Mouse (Mus musculus): ENCODE measurements around the gene Eps8.

The Eps8 gene

DNA sequence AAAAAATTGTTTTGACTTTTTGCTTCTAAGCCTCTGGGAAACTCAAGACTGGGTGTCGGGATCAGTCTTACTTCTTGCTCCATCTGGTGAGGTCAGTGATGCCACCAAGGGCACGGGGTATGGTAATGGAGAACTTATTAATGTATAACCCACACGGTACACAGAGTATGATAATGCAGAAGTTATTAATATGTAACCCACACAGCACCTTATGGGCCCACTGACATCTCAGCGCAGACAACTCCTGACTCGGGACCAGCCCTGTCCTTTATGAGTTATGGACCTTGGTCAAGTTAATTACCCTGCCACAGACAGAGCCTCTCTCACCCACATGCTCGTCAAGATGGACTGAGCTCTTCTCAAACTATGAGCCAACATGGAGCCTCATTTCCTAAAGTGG is 89.2 kb downstream of the Eps8 start:
- DNase-seq, result no peak

- no peak for DNase-seq
Measured at GRCm38 (mm10) chr6:137560358-137560859, 94.3 kb downstream of the Eps8 start.

- DNase-seq, result peak; percentile 74
Measured at GRCm38 (mm10) chr6:137558840-137559239, 95.8 kb downstream of the Eps8 start.

GRCm38 (mm10) chr6:137557671-137558070 is 97.0 kb downstream of the Eps8 start:
- DNase-seq, result peak; percentile 62

- DNase-seq, result peak; percentile 23
Measured at GRCm38 (mm10) chr6:137557159-137557558, 97.5 kb downstream of the Eps8 start.

- peak; percentile 46 for DNase-seq
Measured at GRCm38 (mm10) chr6:137556636-137557035, 98.0 kb downstream of the Eps8 start.

GRCm38 (mm10) chr6:137550181-137550580 is 104.5 kb downstream of the Eps8 start:
- no peak for DNase-seq

DNA sequence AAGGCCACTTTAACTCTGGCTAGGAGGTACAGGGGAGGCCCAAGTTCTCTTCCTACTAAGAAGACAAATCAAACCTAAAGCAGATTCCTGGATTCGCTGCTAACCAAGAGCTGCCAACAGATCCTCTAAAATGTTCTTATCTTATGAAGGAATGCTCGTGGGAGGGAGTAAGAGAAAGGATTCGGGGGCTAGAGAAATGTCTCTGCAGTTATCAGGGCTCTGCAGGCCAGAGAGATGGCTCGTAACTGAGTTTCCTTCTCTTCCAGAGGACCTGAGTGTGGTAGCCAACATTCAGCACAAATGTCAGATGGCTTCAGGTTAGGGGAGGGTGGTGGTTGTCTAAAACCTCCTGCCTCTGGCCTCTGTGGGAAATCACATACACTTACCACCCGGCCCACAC is 106.1 kb downstream of the Eps8 start:
- no peak for DNase-seq

GRCm38 (mm10) chr6:137547555-137547954 is 107.1 kb downstream of the Eps8 start:
- DNase-seq, result no peak

DNA sequence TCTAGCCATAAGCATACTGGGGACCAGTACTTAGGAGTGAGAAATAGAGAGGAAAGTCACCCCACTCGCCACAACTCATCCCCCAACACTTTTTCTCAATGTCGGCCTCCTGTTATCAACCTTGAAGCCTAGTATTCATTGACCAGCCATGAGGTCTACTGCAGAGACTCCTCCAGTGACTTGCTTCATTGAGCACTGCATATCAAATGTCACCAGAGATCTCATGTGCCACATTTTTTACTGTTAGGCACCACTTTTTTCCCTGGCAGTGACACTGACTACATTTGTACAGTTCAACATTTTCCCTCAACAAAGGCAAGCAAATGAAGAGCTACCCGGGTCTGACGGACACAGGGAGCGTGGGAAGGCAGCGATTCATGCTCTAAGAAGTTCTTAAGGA is 108.6 kb downstream of the Eps8 start:
- no peak for DNase-seq

DNA sequence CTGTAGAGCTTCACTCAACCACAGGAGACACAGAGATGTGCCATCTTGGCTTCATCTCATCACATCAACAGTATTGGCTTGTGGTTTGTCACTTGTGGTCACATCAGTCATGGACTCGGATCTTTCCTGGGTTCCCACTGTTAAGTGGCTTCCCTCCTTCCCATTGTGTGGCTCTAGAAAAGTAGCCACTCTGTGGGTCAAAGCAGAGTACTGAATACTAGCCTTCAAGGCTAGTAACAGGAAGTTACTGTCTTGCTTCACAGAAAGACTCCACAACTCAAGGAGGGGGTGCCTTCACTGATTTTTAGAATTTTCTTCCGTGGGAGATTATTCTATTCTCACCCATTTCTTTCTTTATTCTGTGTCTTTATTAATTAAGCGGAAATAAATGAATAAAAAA is 109.3 kb downstream of the Eps8 start:
- no peak for DNase-seq

GRCm38 (mm10) chr6:137542231-137543152 is 112.2 kb downstream of the Eps8 start:
- DNase-seq, result no peak

DNA sequence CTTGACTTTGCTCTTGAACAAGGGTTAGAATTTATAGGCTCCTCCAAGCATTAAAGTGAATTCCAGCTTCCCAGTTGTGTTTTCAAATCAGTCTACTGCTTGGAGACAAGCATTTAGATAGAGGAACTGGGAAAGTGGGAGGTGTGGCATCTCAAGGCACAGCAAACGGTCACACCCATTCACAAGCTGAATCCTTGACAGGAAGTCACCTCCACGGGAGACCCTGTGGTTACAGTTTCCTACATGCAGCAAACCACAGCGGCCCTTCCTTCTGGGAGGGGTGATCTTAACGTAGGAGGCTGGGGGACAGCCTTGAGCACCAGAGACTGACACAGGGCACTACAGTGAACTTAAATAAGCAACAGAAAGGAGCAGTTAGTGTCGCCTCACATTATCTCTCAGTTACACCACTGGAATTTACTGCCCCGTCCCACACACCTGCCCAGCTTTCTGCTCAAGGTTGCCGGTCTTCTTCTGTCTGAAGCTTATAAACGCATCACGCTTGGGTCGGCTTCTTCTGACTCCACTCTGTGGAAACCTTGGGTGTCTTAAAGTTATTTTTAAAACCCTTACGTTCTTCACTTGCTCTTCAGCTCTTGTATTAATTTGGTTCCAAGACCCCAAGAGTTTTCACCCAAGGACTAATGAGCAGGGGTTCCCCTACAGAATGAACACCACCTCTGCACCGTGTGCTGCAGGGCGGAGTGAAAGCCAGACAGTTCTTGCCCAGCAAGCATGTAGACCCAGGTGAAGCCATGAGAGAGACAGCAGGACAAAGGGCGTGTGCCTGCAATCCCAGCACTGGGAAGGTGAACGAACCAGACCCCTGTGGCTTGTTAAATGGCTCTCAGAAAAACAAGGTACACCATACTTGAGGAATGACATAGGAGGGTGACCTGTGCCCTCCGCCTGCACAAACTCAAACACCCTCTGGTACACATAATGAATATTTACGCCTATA is 113.2 kb downstream of the Eps8 start:
- peak; percentile 54 for DNase-seq

- DNase-seq, result no peak
Measured at GRCm38 (mm10) chr6:137540800-137541199, 113.9 kb downstream of the Eps8 start.

GRCm38 (mm10) chr6:137540346-137540745 is 114.3 kb downstream of the Eps8 start:
- no peak for DNase-seq

DNA sequence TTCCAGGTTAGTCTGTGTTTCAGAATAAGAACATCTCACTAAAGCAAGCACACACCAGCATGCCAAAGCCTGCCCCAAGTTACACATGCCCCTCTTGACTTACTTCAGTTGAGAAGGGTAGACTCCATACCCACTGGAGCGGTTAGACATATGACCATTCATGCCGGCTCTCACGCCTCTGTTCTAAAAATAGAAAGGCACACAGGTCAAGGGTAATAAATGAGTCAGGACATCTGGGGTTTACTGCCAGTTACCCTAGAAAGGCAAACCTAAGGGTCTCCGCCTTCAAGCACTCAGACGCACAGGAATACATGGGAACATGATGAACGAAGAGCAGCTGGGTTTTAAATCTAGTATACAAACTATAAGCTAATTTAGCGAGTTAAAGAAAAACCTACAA is 115.5 kb downstream of the Eps8 start:
- no peak for DNase-seq

DNA sequence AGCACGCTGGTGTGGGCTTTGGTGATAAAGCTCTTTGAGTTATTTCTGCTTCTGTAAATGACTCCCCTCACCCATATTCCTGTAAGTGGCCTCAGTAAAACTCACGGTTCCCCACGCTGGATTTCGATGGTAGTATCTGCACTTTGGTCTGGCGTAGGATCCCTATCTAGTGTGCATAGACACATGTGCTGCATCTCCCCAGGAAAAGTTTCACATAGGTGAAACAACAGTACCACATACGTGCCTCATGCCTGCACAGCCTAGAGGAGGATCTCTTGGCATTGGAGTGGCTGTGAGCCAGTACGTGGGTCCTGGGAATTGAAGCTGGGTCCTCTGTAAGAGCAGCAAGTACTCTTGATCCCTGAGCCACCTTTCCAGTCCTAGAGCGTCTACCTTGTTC is 121.9 kb downstream of the Eps8 start:
- no peak for DNase-seq

DNA sequence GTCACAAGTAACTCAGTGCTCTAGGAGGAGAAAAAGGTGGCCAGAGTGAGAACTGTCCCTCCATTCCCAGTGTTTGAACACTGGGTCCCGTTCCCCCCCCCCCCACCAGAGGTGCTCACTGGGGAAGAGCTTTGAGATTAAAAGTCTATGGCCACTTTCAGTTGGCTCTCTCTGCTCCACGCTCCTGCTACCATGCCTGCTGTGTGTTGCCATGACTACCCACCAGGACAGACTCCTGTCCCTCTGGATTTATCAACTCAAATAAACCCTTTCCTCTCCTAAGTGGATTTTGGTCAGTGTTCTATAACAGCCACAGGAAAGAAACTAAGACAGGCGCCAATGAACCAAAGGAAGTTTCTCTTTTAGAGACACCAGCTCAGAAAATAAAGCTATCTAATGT is 128.9 kb downstream of the Eps8 start:
- no peak for DNase-seq

- DNase-seq, result no peak
Measured at GRCm38 (mm10) chr6:137520343-137520704, 134.4 kb downstream of the Eps8 start.

GRCm38 (mm10) chr6:137519529-137520342 is 134.9 kb downstream of the Eps8 start:
- DNase-seq, result no peak

DNA sequence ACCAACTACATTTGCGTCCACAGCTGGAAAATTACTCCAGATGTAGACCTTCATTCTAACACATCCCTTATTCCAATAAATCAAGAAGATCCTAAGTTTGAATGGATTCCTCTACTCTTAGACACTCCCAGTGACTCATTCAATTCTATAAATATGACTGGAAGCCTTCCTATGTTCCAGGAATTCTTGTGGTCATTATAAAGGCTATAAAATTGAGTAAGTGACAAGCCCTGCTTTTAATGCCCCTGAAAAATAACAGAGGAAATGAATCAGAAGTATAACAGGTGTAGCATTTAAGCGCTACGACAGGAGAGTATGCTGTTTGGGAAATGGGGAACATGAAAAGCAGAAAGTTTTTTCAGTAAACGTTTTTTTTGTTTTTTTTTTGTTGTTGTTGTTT is 139.8 kb downstream of the Eps8 start:
- DNase-seq, result no peak

DNA sequence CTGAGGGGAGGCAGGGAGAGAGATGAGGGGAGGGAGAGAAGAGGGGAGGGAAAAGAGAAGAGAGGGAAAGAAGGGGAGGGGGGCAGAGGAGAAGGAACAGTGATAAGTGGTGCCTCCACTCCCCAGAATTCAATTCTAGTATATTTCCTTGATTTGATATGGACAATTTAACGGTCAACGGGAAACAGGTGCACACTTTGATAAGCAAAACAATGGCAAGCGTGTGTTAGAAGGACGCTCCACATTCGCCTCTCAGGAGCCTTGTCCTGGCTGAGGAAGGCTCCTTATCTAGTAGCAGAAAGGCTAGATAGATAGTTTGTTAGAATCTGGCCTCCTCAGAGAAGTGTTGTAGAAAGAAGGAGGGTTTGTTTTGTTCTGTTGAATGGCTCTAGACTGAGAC is 141.9 kb downstream of the Eps8 start:
- peak; percentile 13 for DNase-seq
